Mouse (Mus musculus): Measurements from ENCODE around the gene Med26.

Gene Med26

GRCm38 (mm10) chr8:72485456-72486199, 62.4 kb downstream of the Med26 start:
- no peak for DNase-seq

DNA sequence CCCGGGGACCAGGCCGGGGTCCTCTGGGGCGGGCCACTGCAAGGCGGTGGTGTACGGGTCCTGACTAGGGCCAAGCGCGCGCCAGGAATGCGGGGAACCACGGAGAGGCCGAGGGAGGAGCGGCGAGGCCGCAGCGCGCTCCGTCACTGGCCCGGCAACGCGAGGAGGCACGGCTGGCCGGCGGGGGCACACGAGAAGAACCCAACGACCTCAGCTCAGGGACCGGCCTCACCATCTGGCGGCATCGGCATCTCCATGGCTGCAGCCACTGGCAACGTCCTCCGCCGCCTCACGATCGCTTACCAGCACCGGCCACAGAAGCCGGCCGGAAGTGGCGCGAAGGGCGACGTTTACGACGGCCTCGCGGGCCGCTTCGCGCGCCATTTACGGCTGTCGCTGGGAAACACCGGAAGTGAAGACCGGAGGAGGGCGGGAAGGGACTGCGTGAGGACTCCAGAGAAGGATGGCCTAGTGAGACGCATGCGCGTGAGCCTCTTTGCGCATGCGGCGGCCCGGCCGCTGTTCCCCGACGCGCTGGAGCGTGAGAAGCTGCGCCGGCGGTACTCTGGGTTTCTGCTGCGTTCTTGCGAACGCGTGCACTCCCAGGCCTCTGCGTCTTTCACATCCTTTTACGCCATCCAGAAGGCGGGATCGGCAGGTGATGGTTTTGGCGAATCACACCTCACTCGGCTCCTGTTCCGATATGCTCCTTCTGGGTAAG, 73.1 kb downstream of the Med26 start, which contains the start of gene Cherp:
TSS of gene Cherp (minus strand) at position 401 of the 721 bp plus-strand sequence.
- DNase-seq = peak; percentile 99

DNA sequence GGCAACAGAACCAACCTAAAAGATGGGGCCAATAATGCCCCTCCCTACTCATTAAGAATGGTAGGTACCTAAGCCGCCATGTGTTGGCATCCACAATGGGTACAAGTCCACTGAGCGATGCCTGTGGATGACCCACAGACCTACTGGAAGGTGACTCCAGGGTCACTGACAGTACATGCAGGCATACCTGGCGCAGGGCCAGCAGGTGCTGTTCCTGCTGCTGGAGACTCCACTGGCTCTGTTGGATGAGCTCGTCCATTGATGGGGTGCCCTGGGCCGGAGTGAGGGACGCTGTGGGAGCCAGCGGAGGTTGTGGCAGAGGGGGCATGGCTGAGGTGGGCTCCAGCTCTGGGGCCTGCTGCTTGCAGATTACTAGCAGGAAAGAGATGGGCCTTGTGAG, 77.4 kb downstream of the Med26 start:
- DNase-seq = no peak

DNA sequence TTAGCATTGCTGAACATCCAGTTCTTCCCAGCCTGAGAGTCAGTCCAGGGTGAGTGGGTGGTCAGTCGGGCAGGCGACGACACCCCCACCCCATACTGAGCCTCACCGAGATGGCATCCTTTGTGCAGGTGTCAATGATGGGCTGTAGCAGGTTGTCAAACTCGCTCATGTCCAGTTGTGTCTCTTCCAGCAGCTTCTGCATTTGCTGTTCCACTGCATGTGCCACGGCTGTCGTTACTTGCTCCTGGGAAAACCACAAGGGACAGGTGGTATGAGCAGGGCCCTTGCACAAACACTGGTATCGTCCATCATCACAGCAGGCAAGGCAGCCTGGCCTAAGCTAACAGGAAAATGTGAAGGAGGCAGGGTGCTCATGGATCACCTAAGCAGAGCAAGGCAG, 78.1 kb downstream of the Med26 start:
- DNase-seq = no peak

GRCm38 (mm10) chr8:72469243-72469642, 78.8 kb downstream of the Med26 start:
- DNase-seq = no peak

- no peak for DNase-seq
Measured at GRCm38 (mm10) chr8:72464211-72464610, 83.9 kb downstream of the Med26 start.

DNA sequence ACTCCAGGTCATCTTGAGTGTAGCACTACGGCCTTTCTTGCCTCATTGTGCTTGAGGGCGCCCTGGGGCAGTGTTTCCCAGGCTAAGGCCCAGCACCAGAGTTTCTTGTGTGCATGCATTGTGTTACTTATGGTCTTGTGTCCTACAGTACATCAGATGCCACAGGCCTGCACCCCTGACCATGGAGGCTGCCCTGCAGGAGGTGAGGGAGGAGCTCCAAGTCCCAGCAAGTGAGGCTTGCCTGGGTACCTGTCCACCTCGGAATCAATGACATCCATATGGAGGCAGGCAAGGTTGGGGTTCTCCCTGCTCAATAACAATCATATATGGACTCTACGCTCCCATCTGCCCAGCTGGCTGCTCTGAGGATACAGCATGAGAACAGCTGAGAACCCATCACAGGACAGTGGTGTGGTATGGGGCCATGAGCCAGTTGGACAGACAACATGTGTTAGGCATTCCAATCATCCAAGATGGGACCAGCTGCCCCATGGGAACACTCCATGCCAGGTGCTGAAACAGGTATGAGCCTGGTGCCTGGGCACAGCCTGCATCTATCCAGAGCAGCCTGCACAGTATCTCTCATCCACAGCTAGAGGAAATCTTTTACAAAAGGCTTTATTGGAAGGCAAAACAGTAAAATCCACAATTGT, 88.1 kb downstream of the Med26 start:
- DNase-seq = no peak

GRCm38 (mm10) chr8:72458457-72458856, 89.6 kb downstream of the Med26 start:
- DNase-seq = no peak

GRCm38 (mm10) chr8:72457806-72458205, 90.3 kb downstream of the Med26 start:
- no peak for DNase-seq

GRCm38 (mm10) chr8:72455317-72455716, 92.8 kb downstream of the Med26 start:
- DNase-seq = no peak

- DNase-seq = no peak
Measured at GRCm38 (mm10) chr8:72453904-72454303, 94.2 kb downstream of the Med26 start.

DNA sequence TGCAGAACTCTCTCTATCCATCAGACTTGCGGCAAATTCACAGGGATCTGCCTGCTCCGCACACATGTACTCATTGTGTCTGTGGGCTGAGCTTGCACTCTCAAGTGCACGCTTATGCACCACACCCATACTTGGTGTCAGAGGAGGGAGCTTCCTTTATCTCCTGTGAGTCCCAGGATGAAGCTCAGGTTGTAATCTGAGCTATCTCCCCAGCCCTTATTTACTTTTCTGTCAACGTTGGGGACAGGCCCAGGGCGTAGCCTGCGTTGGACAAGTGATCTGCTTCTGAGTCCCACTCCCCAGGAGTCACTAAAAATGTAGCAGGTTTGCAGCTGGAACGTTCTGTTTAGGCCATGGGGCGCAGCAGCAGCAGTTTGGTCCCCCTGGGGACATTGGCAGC, 96.6 kb downstream of the Med26 start:
- DNase-seq = no peak

DNA sequence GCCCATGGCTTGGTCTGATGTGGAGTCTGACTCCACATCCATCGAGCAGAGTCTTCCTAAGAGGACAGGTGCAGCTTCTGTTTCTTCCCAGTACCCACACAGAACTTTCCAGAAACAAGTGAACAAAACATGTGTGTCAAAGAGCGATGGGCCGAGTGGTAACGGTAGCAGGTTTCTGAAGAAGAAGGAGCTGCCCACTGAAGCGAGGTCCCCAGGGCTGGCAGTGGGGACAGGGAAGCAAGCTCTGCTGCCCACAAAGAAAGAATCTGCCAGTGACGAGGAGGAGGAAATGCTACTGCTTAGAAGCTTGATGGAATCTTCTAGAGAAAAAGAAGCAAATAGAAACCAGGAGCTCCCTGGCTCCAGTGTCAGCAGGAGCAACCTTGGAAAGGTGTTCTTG, 103.0 kb downstream of the Med26 start:
- no peak for DNase-seq
